Mouse (Mus musculus): ENCODE data around the gene E2f3.
A peak's percentile ranks its signal among the peaks of the same experiment; 100 is the strongest.

Gene E2f3

GRCm38 (mm10) chr13:29977358-29977757 lies 8.5 kb downstream of the E2f3 start:
- DNase-seq: no peak

- no peak for DNase-seq
These were observed 11.8 kb downstream of the E2f3 start for GRCm38 (mm10) chr13:29974066-29974465.

- DNase-seq: no peak
These were observed 12.3 kb downstream of the E2f3 start for GRCm38 (mm10) chr13:29973610-29974009.

- no peak for DNase-seq
These were observed 15.5 kb downstream of the E2f3 start for GRCm38 (mm10) chr13:29970333-29970732.

- no peak for DNase-seq
These were observed 17.2 kb downstream of the E2f3 start for GRCm38 (mm10) chr13:29968636-29969035.

GRCm38 (mm10) chr13:29967367-29967766 lies 18.5 kb downstream of the E2f3 start:
- no peak for DNase-seq

GRCm38 (mm10) chr13:29966966-29967365 lies 18.9 kb downstream of the E2f3 start:
- DNase-seq: no peak

- DNase-seq: no peak
These were observed 21.8 kb downstream of the E2f3 start for GRCm38 (mm10) chr13:29964087-29964486.

- no peak for DNase-seq
These were observed 25.4 kb downstream of the E2f3 start for GRCm38 (mm10) chr13:29960416-29960815.

- no peak for DNase-seq
These were observed 28.1 kb downstream of the E2f3 start for GRCm38 (mm10) chr13:29957731-29958254.

GRCm38 (mm10) chr13:29956821-29957421 lies 28.9 kb downstream of the E2f3 start:
- no peak for DNase-seq

GRCm38 (mm10) chr13:29955296-29955695 lies 30.6 kb downstream of the E2f3 start:
- DNase-seq: no peak

- no peak for DNase-seq
These were observed 31.1 kb downstream of the E2f3 start for GRCm38 (mm10) chr13:29954741-29955140.

- no peak for DNase-seq
These were observed 32.3 kb downstream of the E2f3 start for GRCm38 (mm10) chr13:29953417-29954045.

GRCm38 (mm10) chr13:29946045-29946444 lies 39.8 kb downstream of the E2f3 start:
- DNase-seq: no peak

- DNase-seq: peak; percentile 42
These were observed 40.8 kb downstream of the E2f3 start for GRCm38 (mm10) chr13:29944915-29945570.

GRCm38 (mm10) chr13:29944493-29944892 lies 41.4 kb downstream of the E2f3 start:
- peak; percentile 20 for DNase-seq

GRCm38 (mm10) chr13:29943541-29944039 lies 42.3 kb downstream of the E2f3 start:
- no peak for DNase-seq

- DNase-seq: peak; percentile 22
These were observed 45.8 kb downstream of the E2f3 start for GRCm38 (mm10) chr13:29940071-29940470.

- DNase-seq: no peak
These were observed 46.5 kb downstream of the E2f3 start for GRCm38 (mm10) chr13:29939399-29939798.

GRCm38 (mm10) chr13:29938776-29939175 lies 47.1 kb downstream of the E2f3 start:
- no peak for DNase-seq

GRCm38 (mm10) chr13:29926168-29926567 lies 59.7 kb downstream of the E2f3 start:
- no peak for DNase-seq

GRCm38 (mm10) chr13:29919841-29920240 lies 66.0 kb downstream of the E2f3 start:
- no peak for DNase-seq

- DNase-seq: no peak
These were observed 69.3 kb downstream of the E2f3 start for GRCm38 (mm10) chr13:29916561-29916960.

Data from kidney, adult 18-20 months (tissue).